20 mouse cellular contexts compared by ENCODE assay signal in the genomic region with DNA sequence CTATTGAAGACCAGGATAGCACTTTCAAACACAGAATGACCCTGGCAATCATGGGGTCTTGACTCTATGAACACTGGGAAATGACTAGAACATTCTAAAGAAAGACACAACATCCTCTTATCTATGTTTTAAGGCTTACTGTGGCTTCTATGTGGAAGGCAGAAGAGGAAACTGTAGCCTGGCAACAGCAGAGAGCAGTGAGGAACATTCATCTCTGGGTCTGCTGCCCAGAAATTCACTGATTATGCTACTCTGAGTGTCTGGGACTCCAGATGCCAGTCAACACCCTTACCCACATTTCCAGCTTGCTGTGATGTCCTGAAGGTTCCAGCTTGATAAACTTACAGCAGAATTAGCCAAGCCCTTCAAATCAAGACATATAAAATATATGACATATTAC.
A peak's percentile ranks its signal among the peaks of the same experiment; 100 is the strongest.
DNase-seq lines count a peak whose midpoint lies in the region; ATAC-seq lines count a peak whose summit lies in the region.
"Had no signal": no experiment of that assay in that cellular context is flagged by ENCODE, and none has a peak within 500 bp of the region (broad histone marks: within the 10 kb centered on the region; RNA-seq: fewer than 3 reads in every experiment).

No protein-coding gene starts in this region.

- intact Hi-C loops in left cerebral cortex, postnatal 14 days (cut with DNase I) = no loop called here

- no peaks in the 10 kb centered on the region for H3K9me3 ChIP-seq in heart, embryonic 11.5 days (replicated peaks; ENCODE audit: control insufficient read depth, low read length)
- H3K9me3 ChIP-seq: embryonic facial prominence, embryonic 13.5 days; forebrain, embryonic 12.5 days; heart, embryonic 10.5 days; heart, embryonic 15.5 days; hindbrain, embryonic 13.5 days had no signal

- H3K27me3 ChIP-seq in heart, embryonic 11.5 days (ENCODE audit: control insufficient read depth, insufficient read depth, low read length) = no peaks in the 10 kb centered on the region; the same call in 1 of the 2 replicates
- H3K27me3 ChIP-seq: embryonic facial prominence, embryonic 13.5 days; forebrain, embryonic 12.5 days; heart, embryonic 15.5 days had no signal

- no peaks in the 10 kb centered on the region for H3K36me3 ChIP-seq in heart, embryonic 11.5 days (ENCODE audit: control insufficient read depth, insufficient read depth, low read length)
- H3K36me3 ChIP-seq: embryonic facial prominence, embryonic 13.5 days; forebrain, embryonic 12.5 days; heart, embryonic 10.5 days; heart, embryonic 15.5 days; hindbrain, embryonic 13.5 days had no signal

- no peak overlapping the region for H3K4me3 ChIP-seq in heart, embryonic 11.5 days (ENCODE audit: low read depth, low read length)
- H3K4me3 ChIP-seq: embryonic facial prominence, embryonic 13.5 days; forebrain, embryonic 12.5 days; heart, embryonic 10.5 days; heart, embryonic 15.5 days; hindbrain, embryonic 13.5 days had no signal

- H3K27ac ChIP-seq in heart, embryonic 11.5 days (ENCODE audit: low read depth, low read length) = no peak overlapping the region
- H3K27ac ChIP-seq: embryonic facial prominence, embryonic 13.5 days; forebrain, embryonic 12.5 days; heart, embryonic 10.5 days; heart, embryonic 15.5 days; hindbrain, embryonic 13.5 days had no signal

- DNase-seq in frontal cortex, postnatal 14 days (ENCODE audit: low spot score in 2 of 2) = no peak
- DNase-seq in left cerebral cortex, postnatal 14 days (ENCODE audit: low spot score in 2 of 2) = peak; percentile 42 to 82
- DNase-seq in left cerebral cortex, adult 18-20 months (ENCODE audit: low spot score in 2 of 2) = no peak
- peak; percentile 54 for DNase-seq in brain, adult 2 months (ENCODE audit: low read depth, low spot score)
- peak; percentile 45 for DNase-seq in layer of hippocampus, adult 9-10 months (ENCODE audit: low spot score)
- DNase-seq: adrenal gland, postnatal 10 days; cerebellum, adult 11-12 months; cerebellum, adult 9-10 months; cerebellum, postnatal 25 days; gastrocnemius, postnatal 10 days; heart, adult 18-20 months; heart, postnatal 14 days had no signal

- no peak overlapping the region for H3K4me2 ChIP-seq in heart, embryonic 11.5 days
- H3K4me2 ChIP-seq: embryonic facial prominence, embryonic 13.5 days; forebrain, embryonic 12.5 days; heart, embryonic 15.5 days; hindbrain, embryonic 13.5 days had no signal

- no peak overlapping the region for H3K9ac ChIP-seq in heart, embryonic 11.5 days (ENCODE audit: low read depth, low read length)
- H3K9ac ChIP-seq: embryonic facial prominence, embryonic 13.5 days; forebrain, embryonic 12.5 days; heart, embryonic 15.5 days; hindbrain, embryonic 13.5 days had no signal

- H3K4me1 ChIP-seq in heart, embryonic 11.5 days (ENCODE audit: control insufficient read depth, insufficient read depth, low read length) = no peaks in the 10 kb centered on the region
- H3K4me1 ChIP-seq: embryonic facial prominence, embryonic 13.5 days; forebrain, embryonic 12.5 days; heart, embryonic 10.5 days; heart, embryonic 15.5 days; hindbrain, embryonic 13.5 days had no signal

- ATAC-seq in frontal cortex, adult (ENCODE audit: low TSS enrichment) = peak; percentile 16; the same call in 1 of the 2 replicates
- no peak for ATAC-seq in megakaryocyte, adult 5-6 weeks (ENCODE audit: poor library complexity, severe bottlenecking)
- ATAC-seq in heart, embryonic 11.5 days (replicated peaks; ENCODE audit: insufficient number of reproducible peaks, low FRiP score, low TSS enrichment) = no peak

Comparison
In these comparisons a context has a peak if more than half of its experiments do, and no peak if none do; other contexts are left out.
1. DNase-seq: peak in left cerebral cortex, postnatal 14 days (2 of 2), brain, adult 2 months (single experiment) and layer of hippocampus, adult 9-10 months (single experiment); none in frontal cortex, postnatal 14 days (0 of 2) and left cerebral cortex, adult 18-20 months (0 of 2).